Mouse (Mus musculus) embryonic facial prominence, embryonic 13.5 days (tissue): ENCODE measurements around the gene Themis3. TPM values are rescaled to one million over a fixed set of nuclear protein-coding genes. Genes with fewer than 3 reads are reported as not detected.
A peak's percentile ranks its signal among the peaks of the same experiment; 100 is the strongest.
"Not testable (repeated sequence)": the region's sequence is repeated elsewhere in the genome, so short reads cannot be mapped to it uniquely, and the experiment has no call there.

Experiments used
- ATAC-seq: fragments of 200-750 bp; cut with Nextera tagmentation; 2 replicates; pipeline ENCODE4 v1.8.0; 2017; ENCODE audit warnings: low read depth; ENCODE audit not compliant: insufficient number of reproducible peaks, insufficient read depth, low FRiP score, low TSS enrichment
- H3K27ac ChIP-seq: fragments of 300-500 bp; sonication (generic); 2 replicates; pipeline ENCODE4 v1.5.1; 2015; ENCODE audit warnings: moderate library complexity, mild to moderate bottlenecking, inconsistent platforms
- H3K27me3 ChIP-seq: fragments of 300-500 bp; sonication (generic); 2 replicates; pipeline ENCODE4 v1.6.1; 2015; ENCODE audit warnings: mild to moderate bottlenecking, inconsistent platforms
- H3K36me3 ChIP-seq: fragments of 300-500 bp; sonication (generic); 2 replicates; pipeline ENCODE4 v1.6.1; 2015; ENCODE audit warnings: mild to moderate bottlenecking, inconsistent platforms
- H3K4me1 ChIP-seq: fragments of 300-500 bp; sonication (generic); 2 replicates; pipeline ENCODE4 v1.6.1; 2015; ENCODE audit warnings: inconsistent platforms
- H3K4me2 ChIP-seq: fragments of 300-500 bp; sonication (generic); 2 replicates; pipeline ENCODE4 v1.6.1; 2015; ENCODE audit warnings: moderate library complexity, mild to moderate bottlenecking, inconsistent platforms
- H3K4me3 ChIP-seq: fragments of 300-500 bp; sonication (generic); 2 replicates; pipeline ENCODE4 v1.5.1; 2015; ENCODE audit warnings: mild to moderate bottlenecking, inconsistent platforms
- H3K9ac ChIP-seq: fragments of 300-500 bp; sonication (generic); 2 replicates; pipeline ENCODE4 v1.6.1; 2015; ENCODE audit warnings: mild to moderate bottlenecking, inconsistent platforms
- H3K9me3 ChIP-seq: fragments of 300-500 bp; sonication (generic); 2 replicates; pipeline ENCODE4 v1.6.1; 2016; ENCODE audit warnings: inconsistent platforms
- WGBS: fragments of 180-500 bp; shearing (Covaris S2); methylation state at CpG from one replicate; pipeline ENCODE4 v1.1.7; 2015; ENCODE audit warnings: mixed read lengths; 5-methylcytosine and 5-hydroxymethylcytosine counted together
- polyA plus RNA-seq: library from polyadenylated mRNA; unstranded; fragments of >200 nt; fragmentation: Nextera tagmentation; extraction: Ambion mirVana; gene quantifications from 2 replicates; pipeline ENCODE4 v1.2.1, GENCODE M21; 2015

Themis3 gene
- polyA plus RNA-seq, 1 experiment from 2014 or later = 0.13 TPM

- no peak for ATAC-seq
- H3K9ac ChIP-seq = no peak overlapping the region
Observed at GRCm38 (mm10) chr17:66550486-66550885, 43.9 kb downstream of the Themis3 start.

GRCm38 (mm10) chr17:66532285-66532684, 62.1 kb downstream of the Themis3 start:
- Histone ChIP-seq H3K4me2 (no peak overlapping the region), H3K9ac (no peak overlapping the region), H3K4me3 (no peak overlapping the region), H3K4me1 (no peaks in the 10 kb centered on the region), H3K27me3 (no peaks in the 10 kb centered on the region), H3K36me3 (no peaks in the 10 kb centered on the region), H3K9me3 (peaks cover 6% of the 10 kb centered on the region; the same call in 1 of the 2 replicates), H3K27ac (no peak overlapping the region)
- no peak for ATAC-seq
- WGBS = 96% methylated on average over 1 of the region's 1 CpGs

More at GRCm38 (mm10) chr17:66550486-66550885, 43.9 kb downstream of the Themis3 start:
- H3K27ac ChIP-seq = no peak overlapping the region
- no peak overlapping the region for H3K4me3 ChIP-seq
- 87% methylated on average over 5 of the region's 5 CpGs for WGBS
- H3K36me3 ChIP-seq = no peaks in the 10 kb centered on the region
- no peak overlapping the region for H3K4me2 ChIP-seq
- no peaks in the 10 kb centered on the region for H3K27me3 ChIP-seq
- H3K9me3 ChIP-seq = no peaks in the 10 kb centered on the region
- H3K4me1 ChIP-seq = no peaks in the 10 kb centered on the region

GRCm38 (mm10) chr17:66523396-66523795, 71.0 kb downstream of the Themis3 start:
- ATAC-seq = no peak
- Histone ChIP-seq H3K4me2 (no peak overlapping the region), H3K4me1 (peaks cover 8% of the 10 kb centered on the region), H3K9ac (no peak overlapping the region), H3K9me3 (no peaks in the 10 kb centered on the region), H3K27me3 (no peaks in the 10 kb centered on the region), H3K27ac (no peak overlapping the region), H3K4me3 (no peak overlapping the region), H3K36me3 (no peaks in the 10 kb centered on the region)
- WGBS = 68% methylated on average over 5 of the region's 5 CpGs

GRCm38 (mm10) chr17:66522631-66523030, 71.8 kb downstream of the Themis3 start:
- H3K27ac ChIP-seq, ATAC-seq, H3K4me3 ChIP-seq, H3K9me3 ChIP-seq, H3K4me2 ChIP-seq, H3K9ac ChIP-seq, H3K27me3 ChIP-seq, H3K36me3 ChIP-seq: not testable (repeated sequence)
- 89% methylated on average over 1 of the region's 1 CpGs for WGBS
- peaks cover 14% of the 10 kb centered on the region for H3K4me1 ChIP-seq

GRCm38 (mm10) chr17:66519554-66520553, 74.6 kb downstream of the Themis3 start, which contains the start of gene Rab12:
Gene Rab12, minus strand, starts transcription at chr17:66519729.
- Histone ChIP-seq H3K9ac (peak within 1 kb of the TSS; percentile 99), H3K36me3 (peaks cover 7% of the 10 kb centered on the region), H3K27me3 (no peaks in the 10 kb centered on the region), H3K4me2 (peak within 1 kb of the TSS; percentile 88), H3K4me1 (peaks cover 24% of the 10 kb centered on the region), H3K9me3 (no peaks in the 10 kb centered on the region), H3K27ac (peak within 1 kb of the TSS; percentile 51; the same call in 1 of the 2 replicates), H3K4me3 (peak within 1 kb of the TSS; percentile 99)
- 7% methylated on average over 65 of the region's 71 CpGs for WGBS
- peak; percentile 92 for ATAC-seq

- 2% methylated on average over 57 of the region's 57 CpGs for WGBS
- Histone ChIP-seq H3K9ac (peak overlapping the region; percentile 99), H3K27ac (peak overlapping the region; percentile 51; the same call in 1 of the 2 replicates)
Observed at GRCm38 (mm10) chr17:66518877-66519553, 75.4 kb downstream of the Themis3 start.

GRCm38 (mm10) chr17:66516953-66517352, 77.5 kb downstream of the Themis3 start:
- no peak for ATAC-seq
- WGBS = 88% methylated on average over 4 of the region's 4 CpGs
- Histone ChIP-seq H3K27me3 (no peaks in the 10 kb centered on the region), H3K9me3 (no peaks in the 10 kb centered on the region), H3K4me2 (no peak overlapping the region), H3K4me3 (no peak overlapping the region), H3K36me3 (peaks cover 23% of the 10 kb centered on the region), H3K9ac (no peak overlapping the region), H3K4me1 (peaks cover 24% of the 10 kb centered on the region), H3K27ac (no peak overlapping the region)

More at GRCm38 (mm10) chr17:66518877-66519553, 75.4 kb downstream of the Themis3 start:
- Histone ChIP-seq H3K4me1 (peaks cover 24% of the 10 kb centered on the region), H3K9me3 (no peaks in the 10 kb centered on the region), H3K4me3 (peak overlapping the region; percentile 99), H3K4me2 (peak overlapping the region; percentile 88), H3K27me3 (no peaks in the 10 kb centered on the region), H3K36me3 (peaks cover 13% of the 10 kb centered on the region)
- peak; percentile 16; the same call in 1 of the 2 replicates for ATAC-seq

- Histone ChIP-seq H3K4me3 (no peak overlapping the region), H3K4me2 (no peak overlapping the region), H3K36me3 (peaks cover 29% of the 10 kb centered on the region), H3K9me3 (no peaks in the 10 kb centered on the region), H3K27ac (no peak overlapping the region), H3K27me3 (no peaks in the 10 kb centered on the region), H3K4me1 (peaks cover 30% of the 10 kb centered on the region), H3K9ac (no peak overlapping the region)
- ATAC-seq = no peak
- WGBS = 84% methylated on average over 10 of the region's 10 CpGs
Observed at GRCm38 (mm10) chr17:66514288-66514995, 80.0 kb downstream of the Themis3 start.

- 81% methylated on average over 15 of the region's 15 CpGs for WGBS
Observed at GRCm38 (mm10) chr17:66512202-66512956, 82.0 kb downstream of the Themis3 start.

GRCm38 (mm10) chr17:66510221-66510683, 84.2 kb downstream of the Themis3 start:
- Histone ChIP-seq H3K4me3 (no peak overlapping the region), H3K9me3 (no peaks in the 10 kb centered on the region), H3K27me3 (no peaks in the 10 kb centered on the region), H3K4me1 (peaks cover 10% of the 10 kb centered on the region; the same call in 1 of the 2 replicates), H3K27ac (no peak overlapping the region), H3K9ac (no peak overlapping the region), H3K36me3 (peaks cover 50% of the 10 kb centered on the region), H3K4me2 (no peak overlapping the region)
- no peak for ATAC-seq
- 54% methylated on average over 10 of the region's 10 CpGs for WGBS

More at GRCm38 (mm10) chr17:66512202-66512956, 82.0 kb downstream of the Themis3 start:
- no peak for ATAC-seq
- H3K36me3 ChIP-seq = peaks cover 44% of the 10 kb centered on the region
- no peak overlapping the region for H3K4me3 ChIP-seq
- peaks cover 18% of the 10 kb centered on the region for H3K4me1 ChIP-seq
- no peak overlapping the region for H3K9ac ChIP-seq
- H3K4me2 ChIP-seq = no peak overlapping the region
- no peaks in the 10 kb centered on the region for H3K9me3 ChIP-seq
- no peak overlapping the region for H3K27ac ChIP-seq
- no peaks in the 10 kb centered on the region for H3K27me3 ChIP-seq
